Mouse (Mus musculus) small intestine, adult 2 months (tissue): Measurements from ENCODE around the gene Car2.

Experiments used
- CTCF ChIP-seq: fragments of 200-500 bp; IDR thresholded peaks from 2 replicates; pipeline ENCODE4 v1.5.1; 2012; ENCODE audit warnings: low read depth, mild to moderate bottlenecking, control low read depth, inconsistent platforms, low read length, moderate library complexity, mixed read lengths; ENCODE audit not compliant: insufficient replicate concordance, insufficient read length; ENCODE audit errors: extremely low read depth
- POLR2A ChIP-seq: fragments of 200-500 bp; IDR thresholded peaks from 2 replicates; pipeline ENCODE4 v1.6.1; 2012; ENCODE audit warnings: low read depth, mild to moderate bottlenecking, control low read depth, inconsistent platforms, low read length, moderate library complexity

DNA sequence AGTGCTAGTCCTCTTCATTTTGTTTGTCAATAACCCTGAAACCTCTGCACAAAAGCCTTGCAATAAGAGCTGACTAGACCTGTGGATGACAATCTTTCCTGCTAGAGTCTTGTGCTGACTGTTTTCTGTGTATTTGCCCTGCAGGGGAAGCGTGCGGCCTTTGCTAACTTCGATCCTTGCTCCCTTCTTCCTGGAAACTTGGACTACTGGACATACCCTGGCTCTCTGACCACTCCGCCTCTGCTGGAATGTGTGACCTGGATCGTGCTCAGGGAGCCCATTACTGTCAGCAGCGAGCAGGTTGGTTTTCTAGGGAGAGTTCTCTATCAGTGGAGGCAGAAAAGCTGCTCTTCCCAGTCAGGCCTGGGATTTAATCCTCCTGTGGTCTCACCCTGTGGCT, 11.7 kb downstream of the Car2 start:
- TF ChIP-seq POLR2A (no peak), CTCF (no peak)
